Mouse (Mus musculus): ENCODE measurements around the gene Pms2.

GRCm38 (mm10) chr5:143965586-143966345 is 56.0 kb downstream of the Pms2 start:
- TF ChIP-seq CTCF (IDR thresholded peaks at IDR 0.05; ENCODE audit: low read depth) (no peak), EP300 (IDR thresholded peaks at IDR 0.05; ENCODE audit: low read depth) (no peak)
